Mouse (Mus musculus) megakaryocyte, embryonic 14.5 days (primary cell): ENCODE measurements around the gene Lrrc4b. TPM values are rescaled to one million over a fixed set of nuclear protein-coding genes. Genes with fewer than 3 reads are reported as not detected.
A peak's percentile ranks its signal among the peaks of the same experiment; 100 is the strongest.

Experiments used
- H3K27me3 ChIP-seq: replicated peaks from 2 replicates; pipeline ENCODE3; 2012; ENCODE audit warnings: inconsistent platforms
- H3K36me3 ChIP-seq: replicated peaks from 2 replicates; pipeline ENCODE3; 2012; ENCODE audit warnings: low read length, inconsistent platforms, mixed read lengths
- H3K4me1 ChIP-seq: 2 replicates; pipeline ENCODE4 v1.6.1; 2012; ENCODE audit warnings: inconsistent platforms
- H3K4me3 ChIP-seq: replicated peaks from 2 replicates; pipeline ENCODE3; 2012; ENCODE audit warnings: moderate library complexity, mild to moderate bottlenecking, inconsistent platforms
- H3K9me3 ChIP-seq: 2 replicates; pipeline ENCODE4 v1.6.1; 2012; ENCODE audit warnings: inconsistent platforms
- FLI1 ChIP-seq: IDR thresholded peaks from 2 replicates; pipeline ENCODE4 v1.6.1; 2012; ENCODE audit warnings: low read length, inconsistent platforms, mixed read lengths
- GATA1 ChIP-seq: IDR thresholded peaks from 3 replicates; pipeline ENCODE4 v1.6.1; 2012; ENCODE audit warnings: mixed read lengths, low read length, inconsistent platforms, borderline replicate concordance
- polyA plus RNA-seq: library from polyadenylated mRNA; stranded (reverse); fragments of >175 nt; gene quantifications from 2 replicates; pipeline ENCODE4 v1.2.3, GENCODE M21; 2012; ENCODE audit warnings: low replicate concordance; ENCODE audit not compliant: insufficient read depth

The Lrrc4b gene
- not detected in 2 replicates for polyA plus RNA-seq

DNA sequence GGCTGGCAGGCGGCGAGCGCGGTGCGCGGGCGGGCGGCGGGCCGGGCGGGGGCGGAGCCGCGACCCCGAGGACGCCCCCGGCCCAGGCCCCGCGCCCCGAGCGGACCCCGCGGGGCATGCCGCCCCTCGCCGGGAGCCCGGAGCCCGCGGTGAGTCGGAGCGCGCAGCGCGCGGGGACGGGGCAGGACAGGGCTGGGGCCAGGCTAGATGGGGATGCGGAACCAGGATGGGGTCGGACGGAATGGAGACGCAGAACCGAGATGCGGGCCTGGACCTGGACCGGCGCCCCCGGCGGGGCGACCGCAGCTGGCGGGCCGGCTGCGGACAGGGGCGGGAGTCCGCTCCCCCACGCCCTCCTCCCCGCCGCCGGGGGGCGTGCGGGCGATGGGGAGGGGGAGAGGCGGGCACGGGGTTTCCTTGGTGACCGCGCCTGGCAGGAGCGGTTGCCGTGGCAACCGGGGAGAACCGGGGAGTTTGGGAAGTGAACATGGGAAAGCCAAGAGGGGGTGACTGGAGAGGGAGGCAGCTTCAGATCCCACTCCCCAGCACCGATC lies at the start of gene Lrrc4b:
Lrrc4b (plus strand) TSS at position 51 of the 554 bp plus-strand sequence.
- Histone ChIP-seq H3K36me3 (no peaks in the 10 kb centered on the region), H3K27me3 (peaks cover 88% of the 10 kb centered on the region), H3K4me1 (peaks cover 6% of the 10 kb centered on the region), H3K9me3 (no peaks in the 10 kb centered on the region), H3K4me3 (no peak within 1 kb of the TSS)
- TF ChIP-seq FLI1: no peak
- no peak for TF ChIP-seq GATA1

GRCm38 (mm10) chr7:44382541-44382940 lies 46.3 kb upstream of the Lrrc4b start:
- Histone ChIP-seq H3K36me3 (no peaks in the 10 kb centered on the region), H3K4me3 (no peak overlapping the region), H3K27me3 (peaks cover 68% of the 10 kb centered on the region), H3K4me1 (peaks cover 13% of the 10 kb centered on the region), H3K9me3 (peaks cover 14% of the 10 kb centered on the region)
- no peak for TF ChIP-seq GATA1
- no peak for TF ChIP-seq FLI1

DNA sequence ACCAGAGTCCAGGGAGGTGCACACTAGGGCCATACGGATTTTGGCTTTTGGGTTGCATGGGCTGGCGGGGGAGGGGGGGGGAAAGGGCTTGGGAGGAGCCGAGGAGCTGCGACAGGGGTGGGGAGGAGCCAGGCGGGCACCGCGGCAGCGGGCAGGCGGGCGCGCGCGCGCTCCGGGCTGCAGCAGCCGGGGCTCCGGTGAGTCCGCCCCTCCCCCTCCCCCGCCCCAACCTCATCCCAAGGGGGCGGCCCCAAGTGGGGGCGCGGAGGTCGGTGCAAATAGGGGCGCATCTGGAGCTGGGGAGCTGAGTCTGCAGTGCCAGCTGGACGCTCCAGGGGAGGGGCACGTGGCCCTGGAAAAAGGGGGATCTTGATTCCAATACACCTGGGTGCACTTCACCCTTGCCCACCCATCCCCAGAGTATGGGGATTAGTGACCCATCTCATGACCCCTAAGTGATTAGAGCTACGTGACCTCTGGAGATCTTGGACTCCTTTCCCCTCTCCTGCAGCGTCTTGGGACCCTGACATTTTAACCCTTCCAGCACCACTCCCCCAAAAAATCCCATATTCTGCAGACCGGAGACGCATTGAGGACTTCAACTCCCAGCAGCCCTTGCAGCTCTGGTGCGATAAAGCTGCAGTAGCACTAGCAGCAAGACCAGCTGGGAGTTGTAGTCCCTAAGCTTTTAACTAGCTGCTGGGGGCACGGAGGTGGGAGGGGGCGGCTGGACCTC lies 44.7 kb upstream of the Lrrc4b start, which contains the start of gene Syt3:
Syt3 (plus strand) TSS at position 123 of the 736 bp plus-strand sequence.
- Histone ChIP-seq H3K9me3 (peaks cover 14% of the 10 kb centered on the region), H3K36me3 (no peaks in the 10 kb centered on the region), H3K4me1 (peaks cover 13% of the 10 kb centered on the region), H3K4me3 (peak within 1 kb of the TSS; percentile 88), H3K27me3 (peaks cover 73% of the 10 kb centered on the region)
- TF ChIP-seq FLI1 (no peak), GATA1 (no peak)

DNA sequence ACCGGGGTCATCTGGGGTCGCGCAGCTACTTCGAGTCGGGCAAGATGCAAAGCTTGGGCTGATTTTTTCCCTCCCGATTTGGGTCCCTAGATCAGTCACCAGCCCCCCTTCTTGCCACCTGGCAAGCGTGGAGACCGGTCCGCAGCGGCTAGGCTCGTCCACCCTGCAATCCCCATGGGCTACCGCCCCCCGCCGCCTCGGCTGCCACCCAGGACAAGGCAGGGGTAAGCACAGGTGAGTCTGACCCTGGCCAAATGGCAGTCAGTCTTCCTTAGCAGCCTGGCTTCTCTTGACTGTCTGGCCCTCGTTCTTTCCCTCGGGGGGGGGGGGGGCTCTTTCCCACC lies 44.1 kb upstream of the Lrrc4b start:
- Histone ChIP-seq H3K36me3 (no peaks in the 10 kb centered on the region), H3K4me3 (peak overlapping the region; percentile 88), H3K9me3 (peaks cover 10% of the 10 kb centered on the region), H3K27me3 (peaks cover 71% of the 10 kb centered on the region), H3K4me1 (peaks cover 13% of the 10 kb centered on the region)
- no peak for TF ChIP-seq GATA1
- no peak for TF ChIP-seq FLI1

DNA sequence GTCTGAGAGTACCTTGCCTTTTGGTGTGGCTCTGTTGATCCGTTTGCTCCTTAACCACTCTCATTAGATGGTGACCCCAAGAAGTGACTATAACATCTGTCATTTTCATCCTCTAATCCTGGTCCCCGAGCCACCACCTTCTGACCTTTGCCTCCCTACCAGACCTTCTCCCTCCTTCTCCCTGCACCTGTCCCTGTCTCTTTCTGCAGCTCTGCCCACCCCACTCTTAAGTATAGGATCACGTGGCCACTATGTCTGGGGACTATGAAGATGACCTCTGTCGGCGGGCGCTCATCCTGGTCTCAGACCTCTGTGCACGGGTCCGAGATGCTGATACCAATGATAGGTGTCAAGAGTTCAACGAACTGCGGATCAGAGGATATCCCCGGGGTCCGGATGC lies 43.1 kb upstream of the Lrrc4b start, which contains the start of gene 1700008O03Rik:
1700008O03Rik (minus strand) TSS at position 101 of the 400 bp plus-strand sequence.
- peaks cover 2% of the 10 kb centered on the region for H3K9me3 ChIP-seq
- H3K4me3 ChIP-seq: peak within 1 kb of the TSS; percentile 88
- H3K36me3 ChIP-seq: no peaks in the 10 kb centered on the region
- TF ChIP-seq GATA1 (no peak), FLI1 (no peak)
- peaks cover 13% of the 10 kb centered on the region for H3K4me1 ChIP-seq
- H3K27me3 ChIP-seq: peaks cover 78% of the 10 kb centered on the region

DNA sequence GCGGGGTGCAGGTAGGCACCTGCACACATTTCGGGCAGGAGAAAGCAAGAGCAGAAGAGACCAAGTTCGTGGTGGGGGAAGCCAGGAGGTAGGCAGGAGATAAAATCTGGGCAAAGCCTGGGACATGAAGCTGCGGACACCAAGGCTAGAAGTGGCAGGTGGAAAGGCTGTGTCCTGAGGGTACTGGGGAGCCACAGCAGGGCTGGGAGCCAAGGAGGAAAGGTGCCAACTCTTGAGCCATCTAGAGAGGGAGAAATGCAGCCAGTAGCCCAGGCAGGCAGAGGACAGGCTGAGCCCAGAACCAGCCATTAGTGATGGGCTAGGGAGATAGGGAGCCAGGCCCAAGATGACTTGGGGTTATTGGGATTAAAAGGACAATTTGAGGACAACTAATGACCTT lies 37.0 kb upstream of the Lrrc4b start:
- Histone ChIP-seq H3K4me3 (no peak overlapping the region), H3K9me3 (no peaks in the 10 kb centered on the region), H3K27me3 (peaks cover 69% of the 10 kb centered on the region), H3K4me1 (no peaks in the 10 kb centered on the region), H3K36me3 (no peaks in the 10 kb centered on the region)
- TF ChIP-seq FLI1 (no peak), GATA1 (no peak)

GRCm38 (mm10) chr7:44392341-44392740 lies 36.5 kb upstream of the Lrrc4b start:
- TF ChIP-seq FLI1 (no peak), GATA1 (no peak)

GRCm38 (mm10) chr7:44393284-44393683 lies 35.5 kb upstream of the Lrrc4b start:
- H3K9me3 ChIP-seq: no peaks in the 10 kb centered on the region

More at GRCm38 (mm10) chr7:44392341-44392740, 36.5 kb upstream of the Lrrc4b start:
- Histone ChIP-seq H3K4me1 (no peaks in the 10 kb centered on the region), H3K27me3 (peaks cover 69% of the 10 kb centered on the region), H3K36me3 (no peaks in the 10 kb centered on the region), H3K4me3 (no peak overlapping the region), H3K9me3 (no peaks in the 10 kb centered on the region)

DNA sequence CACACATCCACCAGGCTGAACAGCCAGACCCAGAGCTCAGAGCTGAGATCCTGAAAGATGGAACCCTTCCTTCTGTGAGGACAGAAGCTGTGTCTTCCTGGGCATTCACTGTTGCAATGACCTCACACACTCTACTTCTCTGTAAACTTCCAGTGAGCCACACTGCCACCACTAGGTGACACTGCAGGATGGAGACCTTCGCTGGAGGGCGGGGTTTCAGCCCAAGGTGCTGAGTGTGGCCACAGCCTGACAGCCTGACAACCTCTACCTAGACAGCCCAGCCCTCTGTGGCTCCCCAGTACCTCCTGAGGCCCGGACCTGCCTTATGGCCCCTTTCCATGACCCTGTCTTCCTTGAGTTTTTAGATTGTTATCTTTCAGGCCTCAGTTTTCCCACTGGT lies 30.2 kb upstream of the Lrrc4b start:
- H3K9me3 ChIP-seq: no peaks in the 10 kb centered on the region
- no peak for TF ChIP-seq FLI1
- TF ChIP-seq GATA1: no peak
- H3K27me3 ChIP-seq: peaks cover 50% of the 10 kb centered on the region
- no peak overlapping the region for H3K4me3 ChIP-seq
- no peaks in the 10 kb centered on the region for H3K4me1 ChIP-seq
- no peaks in the 10 kb centered on the region for H3K36me3 ChIP-seq

More at GRCm38 (mm10) chr7:44393284-44393683, 35.5 kb upstream of the Lrrc4b start:
- H3K4me3 ChIP-seq: no peak overlapping the region
- H3K27me3 ChIP-seq: peaks cover 61% of the 10 kb centered on the region
- H3K4me1 ChIP-seq: no peaks in the 10 kb centered on the region
- no peaks in the 10 kb centered on the region for H3K36me3 ChIP-seq
- TF ChIP-seq GATA1: no peak
- no peak for TF ChIP-seq FLI1

- peaks cover 8% of the 10 kb centered on the region for H3K4me1 ChIP-seq
- peaks cover 7% of the 10 kb centered on the region for H3K9me3 ChIP-seq
- no peaks in the 10 kb centered on the region for H3K36me3 ChIP-seq
- no peak overlapping the region for H3K4me3 ChIP-seq
- H3K27me3 ChIP-seq: peaks cover 43% of the 10 kb centered on the region
- TF ChIP-seq FLI1 (no peak), GATA1 (no peak)
Observed at GRCm38 (mm10) chr7:44401673-44402072, 27.1 kb upstream of the Lrrc4b start.
